Mouse (Mus musculus): ENCODE results near the gene Hsf5. TPM values are rescaled to one million over a fixed set of nuclear protein-coding genes. Genes with fewer than 3 reads are reported as not detected.
A peak's percentile ranks its signal among the peaks of the same experiment; 100 is the strongest.

Hsf5 gene
- polyA plus RNA-seq, 1 experiment from 2014 or later = 0.16 TPM

GRCm38 (mm10) chr11:87595327-87595841 lies 21.6 kb upstream of the Hsf5 start:
- under 1% methylated on average over 30 of the region's 37 CpGs for WGBS
- TF ChIP-seq CTCF (IDR thresholded peaks at IDR 0.05; ENCODE audit: low read depth) = peak; percentile 32; the same call in 1 of the 2 replicates
- H3K9ac ChIP-seq (ENCODE audit: low read depth, low read length) = peak overlapping the region; percentile 72
- ATAC-seq (replicated peaks; ENCODE audit: low FRiP score, low read depth) = peak; percentile 15; the same call in 1 of the 2 replicates
- H3K9me3 ChIP-seq (replicated peaks; ENCODE audit: low read length) = no peaks in the 10 kb centered on the region
- H3K4me3 ChIP-seq (replicated peaks; ENCODE audit: low read depth, low read length) = peak overlapping the region; percentile 69
- DNase-seq (ENCODE audit: low spot score) = peak; percentile 96
- H3K4me1 ChIP-seq (replicated peaks; ENCODE audit: insufficient read depth, low read length) = peaks cover 22% of the 10 kb centered on the region; the same call in 1 of the 2 replicates
- H3K4me2 ChIP-seq (ENCODE audit: low read length) = peak overlapping the region; percentile 97
- no peaks in the 10 kb centered on the region for H3K27me3 ChIP-seq (ENCODE audit: insufficient read depth, low read length)
- H3K36me3 ChIP-seq (ENCODE audit: insufficient read depth, low read length) = peaks cover 37% of the 10 kb centered on the region
- H3K27ac ChIP-seq = peak overlapping the region; percentile 75

DNA sequence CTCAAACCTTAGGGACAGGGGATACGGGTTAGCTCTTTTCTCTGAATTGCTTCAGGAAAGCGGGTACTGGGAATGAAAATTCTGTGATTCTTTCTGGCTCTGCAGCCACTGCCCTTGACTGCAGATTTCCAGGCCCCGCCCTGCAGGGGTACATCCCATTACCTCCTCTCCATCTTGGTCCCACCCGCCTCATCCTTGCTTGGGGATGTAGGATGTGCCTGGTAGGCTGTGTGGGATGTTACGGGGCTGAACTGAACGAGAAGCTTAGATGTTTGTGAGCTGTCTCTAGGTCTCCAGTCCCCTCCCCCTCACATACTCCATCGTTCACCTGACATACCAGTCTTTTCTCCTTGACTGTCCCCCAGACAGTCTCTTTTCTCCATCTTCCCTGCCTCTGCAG lies 21.0 kb upstream of the Hsf5 start:
- Histone ChIP-seq H3K9me3 (replicated peaks; ENCODE audit: low read length) (no peaks in the 10 kb centered on the region), H3K27ac (peak overlapping the region; percentile 75), H3K4me2 (ENCODE audit: low read length) (peak overlapping the region; percentile 97), H3K27me3 (ENCODE audit: insufficient read depth, low read length) (no peaks in the 10 kb centered on the region), H3K4me1 (replicated peaks; ENCODE audit: insufficient read depth, low read length) (peaks cover 18% of the 10 kb centered on the region; the same call in 1 of the 2 replicates), H3K9ac (ENCODE audit: low read depth, low read length) (peak overlapping the region; percentile 72), H3K36me3 (ENCODE audit: insufficient read depth, low read length) (peaks cover 43% of the 10 kb centered on the region), H3K4me3 (replicated peaks; ENCODE audit: low read depth, low read length) (peak overlapping the region; percentile 69)
- DNase-seq (ENCODE audit: low spot score) (peak; percentile 50), ATAC-seq (replicated peaks; ENCODE audit: low FRiP score, low read depth) (no peak)
- WGBS = 6% methylated on average over 7 of the region's 7 CpGs
- no peak for TF ChIP-seq CTCF (IDR thresholded peaks at IDR 0.05; ENCODE audit: low read depth)

DNA sequence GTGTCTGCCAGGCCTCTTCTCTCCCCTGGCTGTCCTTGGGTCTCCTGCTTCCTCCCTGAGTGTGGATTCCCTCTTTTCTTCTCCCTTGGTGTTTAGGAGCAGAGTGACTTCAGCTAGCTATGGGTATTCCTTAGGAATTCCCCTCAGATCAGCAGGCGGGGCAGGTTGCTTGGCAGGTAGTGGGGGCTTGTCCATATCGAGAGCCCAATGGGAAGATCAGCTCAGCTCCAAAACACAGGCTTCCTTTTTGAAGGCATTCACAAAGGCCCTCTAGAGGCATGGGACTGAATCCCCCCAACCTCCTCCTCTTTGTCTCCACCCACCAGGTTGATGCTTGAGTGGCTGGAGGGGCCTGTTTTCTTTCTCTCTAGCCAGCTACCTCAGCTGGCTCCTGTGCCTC lies 20.5 kb upstream of the Hsf5 start:
- Histone ChIP-seq H3K9ac (ENCODE audit: low read depth, low read length) (peak overlapping the region; percentile 72), H3K27me3 (ENCODE audit: insufficient read depth, low read length) (no peaks in the 10 kb centered on the region), H3K27ac (0 out of 2 replicates have a peak overlapping the region, but pooled peaks have one; percentile 75), H3K4me1 (replicated peaks; ENCODE audit: insufficient read depth, low read length) (peaks cover 18% of the 10 kb centered on the region; the same call in 1 of the 2 replicates), H3K4me2 (ENCODE audit: low read length) (peak overlapping the region; percentile 97), H3K4me3 (replicated peaks; ENCODE audit: low read depth, low read length) (0 out of 2 replicates have a peak overlapping the region, but pooled peaks have one; percentile 69), H3K9me3 (replicated peaks; ENCODE audit: low read length) (no peaks in the 10 kb centered on the region), H3K36me3 (ENCODE audit: insufficient read depth, low read length) (peaks cover 46% of the 10 kb centered on the region)
- DNase-seq (ENCODE audit: low spot score) = peak; percentile 37
- no peak for ATAC-seq (replicated peaks; ENCODE audit: low FRiP score, low read depth)
- TF ChIP-seq CTCF (IDR thresholded peaks at IDR 0.05; ENCODE audit: low read depth) = peak; percentile 25; the same call in 1 of the 2 replicates
- 28% methylated on average over 2 of the region's 2 CpGs for WGBS

GRCm38 (mm10) chr11:87597061-87597460 lies 19.9 kb upstream of the Hsf5 start:
- Histone ChIP-seq H3K27me3 (ENCODE audit: insufficient read depth, low read length) (no peaks in the 10 kb centered on the region), H3K4me1 (replicated peaks; ENCODE audit: insufficient read depth, low read length) (peaks cover 18% of the 10 kb centered on the region; the same call in 1 of the 2 replicates), H3K36me3 (ENCODE audit: insufficient read depth, low read length) (peaks cover 51% of the 10 kb centered on the region), H3K4me3 (replicated peaks; ENCODE audit: low read depth, low read length) (no peak overlapping the region), H3K4me2 (ENCODE audit: low read length) (no peak overlapping the region), H3K9me3 (replicated peaks; ENCODE audit: low read length) (no peaks in the 10 kb centered on the region), H3K27ac (no peak overlapping the region), H3K9ac (ENCODE audit: low read depth, low read length) (no peak overlapping the region)
- ATAC-seq (replicated peaks; ENCODE audit: low FRiP score, low read depth) (no peak), DNase-seq (ENCODE audit: low spot score) (no peak)
- no peak for TF ChIP-seq CTCF (IDR thresholded peaks at IDR 0.05; ENCODE audit: low read depth)

GRCm38 (mm10) chr11:87599395-87600089 lies 17.4 kb upstream of the Hsf5 start:
- no peak for ATAC-seq (replicated peaks; ENCODE audit: low FRiP score, low read depth)
- Histone ChIP-seq H3K27ac (no peak overlapping the region), H3K36me3 (ENCODE audit: insufficient read depth, low read length) (peaks cover 70% of the 10 kb centered on the region), H3K9ac (ENCODE audit: low read depth, low read length) (no peak overlapping the region), H3K9me3 (replicated peaks; ENCODE audit: low read length) (no peaks in the 10 kb centered on the region), H3K4me3 (replicated peaks; ENCODE audit: low read depth, low read length) (no peak overlapping the region), H3K4me2 (ENCODE audit: low read length) (no peak overlapping the region), H3K27me3 (ENCODE audit: insufficient read depth, low read length) (no peaks in the 10 kb centered on the region), H3K4me1 (replicated peaks; ENCODE audit: insufficient read depth, low read length) (peaks cover 18% of the 10 kb centered on the region; the same call in 1 of the 2 replicates)
- DNase-seq (ENCODE audit: low spot score) = no peak
- no peak for TF ChIP-seq CTCF (IDR thresholded peaks at IDR 0.05; ENCODE audit: low read depth)
- 86% methylated on average over 13 of the region's 13 CpGs for WGBS

GRCm38 (mm10) chr11:87600322-87600853 lies 16.6 kb upstream of the Hsf5 start:
- Histone ChIP-seq H3K27me3 (ENCODE audit: insufficient read depth, low read length) (no peaks in the 10 kb centered on the region), H3K36me3 (ENCODE audit: insufficient read depth, low read length) (peaks cover 79% of the 10 kb centered on the region), H3K4me2 (ENCODE audit: low read length) (no peak overlapping the region), H3K27ac (no peak overlapping the region), H3K4me3 (replicated peaks; ENCODE audit: low read depth, low read length) (no peak overlapping the region), H3K9ac (ENCODE audit: low read depth, low read length) (no peak overlapping the region), H3K4me1 (replicated peaks; ENCODE audit: insufficient read depth, low read length) (peaks cover 14% of the 10 kb centered on the region; the same call in 1 of the 2 replicates), H3K9me3 (replicated peaks; ENCODE audit: low read length) (no peaks in the 10 kb centered on the region)
- WGBS = 92% methylated on average over 10 of the region's 10 CpGs
- no peak for TF ChIP-seq CTCF (IDR thresholded peaks at IDR 0.05; ENCODE audit: low read depth)
- no peak for ATAC-seq (replicated peaks; ENCODE audit: low FRiP score, low read depth)
- DNase-seq (ENCODE audit: low spot score) = no peak
